Mouse (Mus musculus) kidney, adult 2 months (tissue): ENCODE measurements around the gene Bcr.

Source experiments
- CTCF ChIP-seq: fragments of 200-500 bp; conservative IDR thresholded peaks from 2 replicates; pipeline ENCODE4 v1.5.1; 2011; ENCODE audit warnings: low read depth, mild to moderate bottlenecking, control low read depth, low read length, moderate library complexity, mixed read lengths; ENCODE audit not compliant: insufficient read depth, insufficient read length
- POLR2A ChIP-seq: fragments of 200-500 bp; IDR thresholded peaks from one replicate; pipeline ENCODE4 v1.6.1; 2011; ENCODE audit warnings: low read depth, low read length, control low read depth

GRCm38 (mm10) chr10:75106940-75107381, 46.6 kb downstream of the Bcr start:
- no peak for TF ChIP-seq CTCF
- no peak for TF ChIP-seq POLR2A
